Mouse (Mus musculus): ENCODE results near the gene Atxn10. TPM values are rescaled to one million over a fixed set of nuclear protein-coding genes. Genes with fewer than 3 reads are reported as not detected.
"Not testable (repeated sequence)": the region's sequence is repeated elsewhere in the genome, so short reads cannot be mapped to it uniquely, and the experiment has no call there.

Atxn10 gene
- polyA plus RNA-seq, 1 experiment from 2014 or later, result 360 TPM

GRCm38 (mm10) chr15:85319924-85320668, 15.9 kb upstream of the Atxn10 start:
- Histone ChIP-seq H3K4me1 (ENCODE audit: insufficient read depth) (no peaks in the 10 kb centered on the region), H3K27ac (ENCODE audit: low read depth) (no peak overlapping the region), H3K4me2 (no peak overlapping the region), H3K9ac (no peak overlapping the region), H3K4me3 (ENCODE audit: low read depth, low read length) (no peak overlapping the region), H3K9me3 (ENCODE audit: low read depth, low read length) (no peaks in the 10 kb centered on the region), H3K36me3 (ENCODE audit: insufficient read depth) (no peaks in the 10 kb centered on the region), H3K27me3 (ENCODE audit: insufficient read depth, low read length) (no peaks in the 10 kb centered on the region)
- WGBS, result 63% methylated on average over 11 of the region's 11 CpGs
- no peak for ATAC-seq (ENCODE audit: insufficient read depth)
- DNase-seq, result no peak
- no peak for TF ChIP-seq CTCF (IDR thresholded peaks at IDR 0.05; ENCODE audit: low read depth)

GRCm38 (mm10) chr15:85323214-85323613, 12.8 kb upstream of the Atxn10 start:
- H3K4me2 ChIP-seq, result no peak overlapping the region
- H3K4me3 ChIP-seq (ENCODE audit: low read depth, low read length), result no peak overlapping the region
- no peaks in the 10 kb centered on the region for H3K9me3 ChIP-seq (ENCODE audit: low read depth, low read length)
- no peaks in the 10 kb centered on the region for H3K27me3 ChIP-seq (ENCODE audit: insufficient read depth, low read length)
- H3K9ac ChIP-seq, result no peak overlapping the region
- ATAC-seq (ENCODE audit: insufficient read depth) (no peak), DNase-seq (no peak)
- no peak for TF ChIP-seq CTCF (IDR thresholded peaks at IDR 0.05; ENCODE audit: low read depth)
- H3K36me3 ChIP-seq (ENCODE audit: insufficient read depth), result no peaks in the 10 kb centered on the region
- H3K4me1 ChIP-seq (ENCODE audit: insufficient read depth), result no peaks in the 10 kb centered on the region
- 80% methylated on average over 4 of the region's 4 CpGs for WGBS
- H3K27ac ChIP-seq (ENCODE audit: low read depth), result no peak overlapping the region

- Histone ChIP-seq H3K4me3 (ENCODE audit: low read depth, low read length) (no peak overlapping the region), H3K9me3 (ENCODE audit: low read depth, low read length) (no peaks in the 10 kb centered on the region), H3K4me1 (ENCODE audit: insufficient read depth) (no peaks in the 10 kb centered on the region), H3K27ac (ENCODE audit: low read depth) (no peak overlapping the region), H3K27me3 (ENCODE audit: insufficient read depth, low read length) (no peaks in the 10 kb centered on the region), H3K36me3 (ENCODE audit: insufficient read depth) (no peaks in the 10 kb centered on the region), H3K4me2 (no peak overlapping the region), H3K9ac (no peak overlapping the region)
- no peak for TF ChIP-seq CTCF (IDR thresholded peaks at IDR 0.05; ENCODE audit: low read depth)
- 94% methylated on average over 1 of the region's 1 CpGs for WGBS
- no peak for DNase-seq
- ATAC-seq (ENCODE audit: insufficient read depth), result no peak
Observed at GRCm38 (mm10) chr15:85324426-85324825, 11.6 kb upstream of the Atxn10 start.

GRCm38 (mm10) chr15:85327808-85328207, 8.2 kb upstream of the Atxn10 start:
- Histone ChIP-seq H3K4me3 (ENCODE audit: low read depth, low read length) (no peak overlapping the region), H3K4me1 (ENCODE audit: insufficient read depth) (no peaks in the 10 kb centered on the region), H3K36me3 (ENCODE audit: insufficient read depth) (no peaks in the 10 kb centered on the region), H3K9me3 (ENCODE audit: low read depth, low read length) (no peaks in the 10 kb centered on the region), H3K4me2 (no peak overlapping the region), H3K27ac (ENCODE audit: low read depth) (no peak overlapping the region), H3K9ac (no peak overlapping the region), H3K27me3 (ENCODE audit: insufficient read depth, low read length) (no peaks in the 10 kb centered on the region)
- WGBS, result 43% methylated on average over 11 of the region's 11 CpGs
- TF ChIP-seq CTCF (IDR thresholded peaks at IDR 0.05; ENCODE audit: low read depth), result no peak
- peak; percentile 15 for DNase-seq
- no peak for ATAC-seq (ENCODE audit: insufficient read depth)

GRCm38 (mm10) chr15:85328455-85328854, 7.6 kb upstream of the Atxn10 start:
- H3K27me3 ChIP-seq (ENCODE audit: insufficient read depth, low read length); H3K9me3 ChIP-seq (ENCODE audit: low read depth, low read length); H3K27ac ChIP-seq (ENCODE audit: low read depth); H3K36me3 ChIP-seq (ENCODE audit: insufficient read depth); H3K4me2 ChIP-seq; H3K4me1 ChIP-seq (ENCODE audit: insufficient read depth); H3K4me3 ChIP-seq (ENCODE audit: low read depth, low read length); H3K9ac ChIP-seq; ATAC-seq (ENCODE audit: insufficient read depth): not testable (repeated sequence)
- TF ChIP-seq CTCF (IDR thresholded peaks at IDR 0.05; ENCODE audit: low read depth), result peak; percentile 51
- peak; percentile 15 for DNase-seq
- WGBS, result 82% methylated on average over 2 of the region's 2 CpGs

GRCm38 (mm10) chr15:85329096-85329495, 6.9 kb upstream of the Atxn10 start:
- Histone ChIP-seq H3K27me3 (ENCODE audit: insufficient read depth, low read length) (no peaks in the 10 kb centered on the region), H3K27ac (ENCODE audit: low read depth) (no peak overlapping the region), H3K4me2 (no peak overlapping the region), H3K4me3 (ENCODE audit: low read depth, low read length) (no peak overlapping the region), H3K9ac (no peak overlapping the region), H3K36me3 (ENCODE audit: insufficient read depth) (no peaks in the 10 kb centered on the region), H3K4me1 (ENCODE audit: insufficient read depth) (no peaks in the 10 kb centered on the region), H3K9me3 (ENCODE audit: low read depth, low read length) (no peaks in the 10 kb centered on the region)
- WGBS, result 87% methylated on average over 5 of the region's 5 CpGs
- TF ChIP-seq CTCF (IDR thresholded peaks at IDR 0.05; ENCODE audit: low read depth), result no peak
- DNase-seq (no peak), ATAC-seq (ENCODE audit: insufficient read depth) (no peak)

GRCm38 (mm10) chr15:85330024-85330423, 6.0 kb upstream of the Atxn10 start:
- ATAC-seq (ENCODE audit: insufficient read depth) (no peak), DNase-seq (no peak)
- H3K4me3 ChIP-seq (ENCODE audit: low read depth, low read length), result no peak overlapping the region
- H3K4me2 ChIP-seq, result no peak overlapping the region
- no peaks in the 10 kb centered on the region for H3K27me3 ChIP-seq (ENCODE audit: insufficient read depth, low read length)
- no peak for TF ChIP-seq CTCF (IDR thresholded peaks at IDR 0.05; ENCODE audit: low read depth)
- no peak overlapping the region for H3K9ac ChIP-seq
- H3K27ac ChIP-seq (ENCODE audit: low read depth), result no peak overlapping the region
- H3K4me1 ChIP-seq (ENCODE audit: insufficient read depth), result no peaks in the 10 kb centered on the region
- H3K9me3 ChIP-seq (ENCODE audit: low read depth, low read length), result no peaks in the 10 kb centered on the region
- 78% methylated on average over 6 of the region's 6 CpGs for WGBS
- H3K36me3 ChIP-seq (ENCODE audit: insufficient read depth), result no peaks in the 10 kb centered on the region

- H3K4me2 ChIP-seq; ATAC-seq (ENCODE audit: insufficient read depth); H3K4me3 ChIP-seq (ENCODE audit: low read depth, low read length); H3K4me1 ChIP-seq (ENCODE audit: insufficient read depth); H3K36me3 ChIP-seq (ENCODE audit: insufficient read depth); H3K9ac ChIP-seq; H3K9me3 ChIP-seq (ENCODE audit: low read depth, low read length); DNase-seq; H3K27ac ChIP-seq (ENCODE audit: low read depth); H3K27me3 ChIP-seq (ENCODE audit: insufficient read depth, low read length): not testable (repeated sequence)
- WGBS, result 86% methylated on average over 6 of the region's 6 CpGs
Observed at GRCm38 (mm10) chr15:85333511-85333910, 2.5 kb upstream of the Atxn10 start.

All from lung, embryonic 14.5 days (tissue).